Mouse (Mus musculus) CH12.LX (cell line): ENCODE data around the gene Phtf1. TPM values are rescaled to one million over a fixed set of nuclear protein-coding genes. Genes with fewer than 3 reads are reported as not detected.

ENCODE experiments used
- DNase-seq: peaks from one replicate; pipeline ENCODE4 v3.0.0-alpha.2; 2013; ENCODE audit errors: extremely low read depth
- H3K27ac ChIP-seq: 2 replicates; pipeline ENCODE4 v1.5.1; 2012; ENCODE audit warnings: low read depth, mild to moderate bottlenecking, control low read depth, moderate library complexity; ENCODE audit not compliant: insufficient read depth
- H3K27me3 ChIP-seq: replicated peaks from 2 replicates; pipeline ENCODE3; 2012; ENCODE audit warnings: inconsistent platforms
- H3K36me3 ChIP-seq, 2 experiments: replicated peaks in 1 of 2; 2 replicates each; pipeline versions ENCODE3 to v1.6.1; 2012; ENCODE audit warnings: inconsistent platforms in 1 of 2, low read length in 1 of 2, mild to moderate bottlenecking in 1 of 2, mixed read lengths in 1 of 2, moderate library complexity in 1 of 2; ENCODE audit not compliant: control insufficient read depth in 1 of 2, insufficient read depth in 1 of 2
- H3K4me1 ChIP-seq, 2 experiments: 2 replicates each; pipeline ENCODE4 v1.6.1; 2012; ENCODE audit warnings: inconsistent platforms in 1 of 2, moderate library complexity in 1 of 2; ENCODE audit not compliant: insufficient read depth in 2 of 2, control insufficient read depth in 1 of 2
- H3K4me2 ChIP-seq: 2 replicates; pipeline ENCODE4 v1.6.1; 2012; ENCODE audit warnings: low read depth, mild to moderate bottlenecking, control low read depth; ENCODE audit not compliant: poor library complexity, insufficient read depth, severe bottlenecking
- H3K4me3 ChIP-seq, 3 experiments: fragments of 150-350 bp in 1 of 3; sonication (generic) in 1 of 3; replicated peaks in 1 of 3; 2 replicates each; pipeline versions ENCODE3 to v1.5.1; 2011 to 2012; ENCODE audit warnings: low read depth in 2 of 3, low read length in 2 of 3, mild to moderate bottlenecking in 2 of 3, moderate library complexity in 2 of 3, control low read depth in 1 of 3, improper control_type of control experiment in 1 of 3, inconsistent platforms in 1 of 3, mixed read lengths in 1 of 3; ENCODE audit not compliant: poor library complexity in 1 of 3
- H3K79me2 ChIP-seq: replicated peaks from 2 replicates; pipeline ENCODE4 v1.6.1; 2012; ENCODE audit warnings: mild to moderate bottlenecking, moderate library complexity; ENCODE audit not compliant: control insufficient read depth, poor library complexity, insufficient read depth, severe bottlenecking; ENCODE audit errors: extremely low read depth
- H3K9ac ChIP-seq: 2 replicates; pipeline ENCODE4 v1.6.1; 2012; ENCODE audit warnings: low read depth, mild to moderate bottlenecking, control low read depth, moderate library complexity; ENCODE audit not compliant: insufficient read depth
- H3K9me3 ChIP-seq: replicated peaks from 2 replicates; pipeline ENCODE3; 2012; ENCODE audit warnings: low read length, inconsistent platforms, mixed read lengths
- CHD1 ChIP-seq: IDR thresholded peaks from 2 replicates; pipeline ENCODE4 v1.6.1; 2012; ENCODE audit warnings: low read depth, low read length, improper control_type of control experiment, inconsistent platforms
- CTCF ChIP-seq, 2 experiments: IDR thresholded peaks in 1 of 2; conservative IDR thresholded peaks in 1 of 2; 2 replicates each; pipeline ENCODE4 v1.5.1; 2011 to 2012; ENCODE audit warnings: low read depth in 2 of 2, low read length in 2 of 2, improper control_type of control experiment in 1 of 2, inconsistent platforms in 1 of 2, mild to moderate bottlenecking in 1 of 2, moderate library complexity in 1 of 2
- E2F4 ChIP-seq: IDR thresholded peaks from 2 replicates; pipeline ENCODE4 v1.6.1; 2011; ENCODE audit warnings: low read depth, low read length, improper control_type of control experiment; ENCODE audit not compliant: insufficient replicate concordance
- ELF1 ChIP-seq: IDR thresholded peaks from 2 replicates; pipeline ENCODE4 v1.6.1; 2014; ENCODE audit warnings: low read depth, mild to moderate bottlenecking, inconsistent platforms, low read length, improper control_type of control experiment
- EP300 ChIP-seq: IDR thresholded peaks from 2 replicates; pipeline ENCODE4 v1.6.1; 2011; ENCODE audit warnings: low read length, improper control_type of control experiment
- JUND ChIP-seq: conservative IDR thresholded peaks from 2 replicates; pipeline ENCODE4 v1.6.1; 2011; ENCODE audit warnings: low read depth, low read length, improper control_type of control experiment
- MAFK ChIP-seq: IDR thresholded peaks from 2 replicates; pipeline ENCODE4 v1.6.1; 2011; ENCODE audit warnings: low read length, improper control_type of control experiment; ENCODE audit not compliant: insufficient replicate concordance
- MAX ChIP-seq: IDR thresholded peaks from 2 replicates; pipeline ENCODE4 v1.6.1; 2011; ENCODE audit warnings: low read length, improper control_type of control experiment
- MAZ ChIP-seq: IDR thresholded peaks from 2 replicates; pipeline ENCODE4 v1.6.1; 2012; ENCODE audit warnings: low read depth, mild to moderate bottlenecking, inconsistent platforms, low read length, improper control_type of control experiment, moderate library complexity
- MEF2A ChIP-seq: IDR thresholded peaks from 2 replicates; pipeline ENCODE4 v1.6.1; 2014; ENCODE audit warnings: low read depth, mild to moderate bottlenecking, inconsistent platforms, low read length, improper control_type of control experiment, borderline replicate concordance
- MYC ChIP-seq: IDR thresholded peaks from 2 replicates; pipeline ENCODE4 v1.6.1; 2011; ENCODE audit warnings: low read depth, mild to moderate bottlenecking, improper control_type of control experiment, low read length
- NRF1 ChIP-seq: IDR thresholded peaks from 2 replicates; pipeline ENCODE4 v1.6.1; 2014; ENCODE audit warnings: low read depth, mild to moderate bottlenecking, inconsistent platforms, low read length, improper control_type of control experiment, moderate library complexity
- POLR2A ChIP-seq: IDR thresholded peaks from 2 replicates; pipeline ENCODE4 v1.6.1; 2011; ENCODE audit warnings: low read depth, mild to moderate bottlenecking, improper control_type of control experiment, low read length
- RAD21 ChIP-seq: IDR thresholded peaks from 2 replicates; pipeline ENCODE4 v1.6.1; 2011; ENCODE audit warnings: low read depth, mild to moderate bottlenecking, low read length, improper control_type of control experiment, moderate library complexity
- RCOR1 ChIP-seq: conservative IDR thresholded peaks from 2 replicates; pipeline ENCODE4 v1.6.1; 2012; ENCODE audit warnings: low read depth, mild to moderate bottlenecking, inconsistent platforms, low read length, improper control_type of control experiment
- SMC3 ChIP-seq: IDR thresholded peaks from 2 replicates; pipeline ENCODE4 v1.6.1; 2011; ENCODE audit warnings: low read depth, low read length, improper control_type of control experiment
- UBTF ChIP-seq: IDR thresholded peaks from 2 replicates; pipeline ENCODE4 v1.6.1; 2012; ENCODE audit warnings: low read depth, mild to moderate bottlenecking, inconsistent platforms, low read length, improper control_type of control experiment, moderate library complexity
- USF2 ChIP-seq: conservative IDR thresholded peaks from 2 replicates; pipeline ENCODE4 v1.6.1; 2011; ENCODE audit warnings: low read depth, low read length, improper control_type of control experiment
- ZKSCAN1 ChIP-seq: IDR thresholded peaks from 2 replicates; pipeline ENCODE4 v1.6.1; 2012; ENCODE audit warnings: low read depth, inconsistent platforms, low read length, improper control_type of control experiment, borderline replicate concordance
- ZNF384 ChIP-seq: IDR thresholded peaks from 2 replicates; pipeline ENCODE4 v1.6.1; 2012; ENCODE audit warnings: low read depth, low read length, improper control_type of control experiment, inconsistent platforms
- dilution Hi-C: fragments of 300-500 bp; cut with MboI; formaldehyde crosslinking; loops from 2 replicates; pipeline ENCODE4 v1.14.3; 2020; ENCODE audit warnings: low sequenced_read_pairs; ENCODE audit not compliant: extremely low pct_unique_long_range_greater_than_20kb, extremely low pct_ligation_motif_present
- in situ Hi-C: fragments of 300-500 bp; cut with MboI; formaldehyde crosslinking; loops from 3 replicates; pipeline ENCODE4 v1.14.3; 2019; ENCODE audit warnings: low sequenced_read_pairs, low pct_ligation_motif_present, low pct_unique_long_range_greater_than_20kb, mixed read lengths
- polyA plus RNA-seq: library from polyadenylated mRNA; unstranded; fragments of >175 nt; gene quantifications from 2 replicates; pipeline ENCODE4 v1.2.1, GENCODE M21; 2012; ENCODE audit warnings: low read depth; ENCODE audit not compliant: insufficient read length
- total RNA-seq, 2 experiments: library from RNA; depleted of rRNA; stranded (reverse); fragments of 300-350 nt in 1 of 2; fragments of >200 nt in 1 of 2; gene quantifications; 2 replicates each; pipeline ENCODE4 v1.2.3; 2012 to 2014

Phtf1 gene
- total and polyA plus RNA-seq, 3 experiments, result 21.2 to 42.4 (median 37.1) TPM

GRCm38 (mm10) chr3:104009924-104010662, 42.2 kb downstream of the Phtf1 start:
- no peak for DNase-seq
- H3K79me2 ChIP-seq, result no peaks in the 10 kb centered on the region
- dilution Hi-C loops (no loop called here), in situ Hi-C loops (loop anchor here (25.0 kb wide), 1 partner anchor 427 kb away; no protein-coding TSS in a partner anchor)
- H3K27me3 ChIP-seq, result no peaks in the 10 kb centered on the region
- H3K4me1 ChIP-seq, result peaks cover 0 to 24% of the 10 kb centered on the region in 2 experiments; a peak in 2 of 4 replicates
- H3K4me3 ChIP-seq, result no peak overlapping the region
- peaks cover 27 to 51% of the 10 kb centered on the region in 2 experiments for H3K36me3 ChIP-seq
- TF ChIP-seq RAD21, result peak; percentile 1
- TF ChIP-seq SMC3, result 0 out of 2 replicates have a peak, but pooled peaks have one; percentile 13
- no peak for TF ChIP-seq MYC
- peak in 1 of 2 experiments; percentile 42; a peak in 2 of 4 replicates for TF ChIP-seq CTCF (conservative IDR thresholded peaks at IDR 0.05 in 1 of 2, IDR thresholded peaks at IDR 0.05 in 1 of 2; ENCODE audit: low read depth in 2 of 2, low read length in 2 of 2)
- TF ChIP-seq, all 38 proteins: peak for 3
- no peak overlapping the region for H3K27ac ChIP-seq
- H3K9me3 ChIP-seq, result no peaks in the 10 kb centered on the region
- no peak overlapping the region for H3K4me2 ChIP-seq
- H3K9ac ChIP-seq, result no peak overlapping the region

GRCm38 (mm10) chr3:104011972-104012371, 44.1 kb downstream of the Phtf1 start:
- in situ Hi-C loops (loop anchor here (25.0 kb wide), 1 partner anchor 425 kb away; no protein-coding TSS in a partner anchor), dilution Hi-C loops (no loop called here)
- no peak for TF ChIP-seq MAZ
- Histone ChIP-seq H3K4me2 (no peak overlapping the region), H3K4me1 (peaks cover 0 to 24% of the 10 kb centered on the region in 2 experiments; a peak in 2 of 4 replicates), H3K9ac (no peak overlapping the region), H3K27me3 (no peaks in the 10 kb centered on the region), H3K9me3 (no peaks in the 10 kb centered on the region), H3K36me3 (peaks cover 16 to 47% of the 10 kb centered on the region in 2 experiments), H3K79me2 (no peaks in the 10 kb centered on the region), H3K4me3 (no peak overlapping the region), H3K27ac (no peak overlapping the region)
- peak; percentile 52 for DNase-seq

DNA sequence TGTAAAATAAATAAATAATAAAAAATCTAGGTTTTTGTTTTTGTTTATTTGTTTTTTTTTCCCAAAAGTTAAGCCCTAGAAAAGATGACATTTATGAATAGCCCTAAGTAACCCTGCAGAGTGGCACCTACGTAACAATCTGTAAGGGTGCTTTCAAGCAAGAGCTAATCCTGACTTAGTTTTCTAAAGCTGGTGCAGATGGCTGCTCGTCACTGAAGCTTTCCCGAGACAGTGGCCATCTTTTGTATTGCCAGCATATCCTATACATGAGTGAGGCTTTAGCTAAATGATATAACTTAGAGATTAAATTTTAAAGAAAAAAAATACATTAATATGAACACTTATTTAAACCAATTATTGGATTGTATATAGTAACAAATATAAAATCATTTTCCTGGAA, 50.0 kb downstream of the Phtf1 start:
- no peaks in the 10 kb centered on the region for H3K27me3 ChIP-seq
- no peak overlapping the region for H3K27ac ChIP-seq
- no peak overlapping the region for H3K4me3 ChIP-seq
- in situ Hi-C loops (loop anchor here (25.0 kb wide), 1 partner anchor 419 kb away; no protein-coding TSS in a partner anchor), dilution Hi-C loops (no loop called here)
- peaks cover 12 to 58% of the 10 kb centered on the region in 2 experiments for H3K36me3 ChIP-seq
- no peaks in the 10 kb centered on the region for H3K4me1 ChIP-seq
- H3K4me2 ChIP-seq, result no peak overlapping the region
- H3K9ac ChIP-seq, result no peak overlapping the region
- no peaks in the 10 kb centered on the region for H3K79me2 ChIP-seq
- DNase-seq, result no peak
- no peak for TF ChIP-seq UBTF
- TF ChIP-seq MEF2A, result no peak
- no peak for TF ChIP-seq ZKSCAN1
- no peak for TF ChIP-seq JUND
- no peak for TF ChIP-seq MAX
- no peak for TF ChIP-seq RAD21
- no peak for TF ChIP-seq CHD1
- TF ChIP-seq E2F4, result no peak
- TF ChIP-seq MAFK, result no peak
- TF ChIP-seq EP300, result no peak
- TF ChIP-seq POLR2A, result no peak
- TF ChIP-seq MAZ, result no peak
- TF ChIP-seq RCOR1, result no peak
- TF ChIP-seq USF2, result no peak
- TF ChIP-seq NRF1, result no peak
- no peak for TF ChIP-seq ELF1
- TF ChIP-seq ZNF384, result no peak
- no peaks in the 10 kb centered on the region for H3K9me3 ChIP-seq
